Mouse (Mus musculus): Measurements from ENCODE around the gene Rnaseh1. TPM values are rescaled to one million over a fixed set of nuclear protein-coding genes. Genes with fewer than 3 reads are reported as not detected.
A peak's percentile ranks its signal among the peaks of the same experiment; 100 is the strongest.

Rnaseh1 gene
- total RNA-seq (2021): 10 to 100 TPM; 10.3 to 10.8 TPM
- long read RNA-seq, experiment 1, transcript Rnaseh1-201 (8 exons, 1,455 nt): major isoform, 14 of 18 reads
- long read RNA-seq, experiment 1, partial matches to known transcripts: 0 of 18 reads
- long read RNA-seq, experiment 1, other reads (novel, unspliced or antisense): 4 of 18 reads
- long read RNA-seq, experiment 2, transcript Rnaseh1-201 (8 exons, 1,455 nt): major isoform, 8 of 18 reads
- long read RNA-seq, experiment 2, partial matches to known transcripts: 2 of 18 reads
- long read RNA-seq, experiment 2, other reads (novel, unspliced or antisense): 8 of 18 reads

DNA sequence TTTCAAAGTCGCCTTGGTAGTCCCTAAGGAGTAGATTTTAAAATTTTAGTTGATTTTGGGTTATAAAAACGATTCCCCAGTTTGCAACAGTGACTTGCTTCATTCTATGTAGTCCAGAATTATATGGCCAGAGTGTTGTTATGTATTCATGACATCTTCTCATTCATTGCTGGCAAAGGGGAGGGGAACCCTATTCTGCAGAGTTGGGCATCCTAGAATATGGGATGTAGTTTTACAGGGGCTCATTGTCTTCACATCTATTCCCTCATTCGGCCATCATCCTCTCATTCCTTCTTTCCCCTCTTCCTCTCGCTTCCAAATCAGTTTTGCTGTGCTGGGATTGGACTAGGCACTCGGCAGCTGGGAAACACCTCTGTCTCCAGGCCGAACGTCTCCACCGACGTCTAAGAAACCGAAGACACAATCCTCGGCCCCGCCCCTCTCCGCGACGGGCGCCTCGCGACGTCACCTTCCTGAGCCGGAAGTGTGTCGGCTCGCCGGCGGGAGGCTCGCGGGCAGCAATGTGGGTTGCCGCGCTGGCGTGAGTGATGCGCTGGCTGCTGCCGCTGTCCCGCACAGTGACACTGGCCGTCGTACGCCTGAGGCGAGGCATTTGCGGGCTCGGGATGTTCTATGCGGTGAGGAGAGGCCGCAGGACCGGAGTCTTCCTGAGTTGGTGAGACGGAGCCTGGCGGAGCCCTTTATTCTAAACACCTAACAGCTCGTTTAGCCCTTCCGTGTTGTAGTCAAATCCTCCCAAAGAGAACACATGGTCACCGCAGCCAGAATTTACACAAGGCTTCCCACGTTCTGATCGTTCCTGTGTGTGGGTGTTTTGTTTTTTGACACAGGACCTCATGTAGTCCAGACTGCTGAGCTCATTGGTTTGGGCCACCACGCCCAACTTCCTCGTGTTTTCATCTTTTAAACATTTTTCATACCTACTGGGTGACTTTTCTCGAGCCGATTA, at the start of gene Rnaseh1:
TSS of gene Rnaseh1 (plus strand) at position 462 of the 970 bp plus-strand sequence.
- peak; percentile 76 to 91 for DNase-seq (ENCODE audit: low spot score in 2 of 2)

DNA sequence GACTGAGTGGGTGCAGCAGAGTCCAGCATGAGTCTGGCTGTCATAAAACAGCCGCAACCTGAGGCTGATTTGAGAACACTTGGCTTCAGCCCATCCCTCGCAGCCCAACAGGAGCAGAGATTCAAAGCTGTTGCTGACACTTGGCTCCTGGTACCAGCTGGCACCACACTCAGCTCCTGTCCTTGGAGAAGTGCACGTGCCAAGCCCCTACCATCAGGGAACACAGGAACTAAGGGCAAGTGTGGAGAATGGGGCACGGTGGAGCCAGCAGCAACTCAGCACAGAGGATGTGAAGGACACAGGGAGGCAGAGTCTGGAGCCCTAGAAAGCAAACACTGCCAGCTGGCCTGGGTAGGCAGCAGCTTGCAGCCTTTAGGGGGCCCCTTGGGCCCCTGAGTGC, 47.1 kb upstream of the Rnaseh1 start:
- peak in 1 of 2 experiments; percentile 17 for DNase-seq (ENCODE audit: low spot score in 2 of 2)

GRCm38 (mm10) chr12:28603494-28603893, 45.9 kb upstream of the Rnaseh1 start:
- no peak for DNase-seq (ENCODE audit: low spot score in 2 of 2)

DNA sequence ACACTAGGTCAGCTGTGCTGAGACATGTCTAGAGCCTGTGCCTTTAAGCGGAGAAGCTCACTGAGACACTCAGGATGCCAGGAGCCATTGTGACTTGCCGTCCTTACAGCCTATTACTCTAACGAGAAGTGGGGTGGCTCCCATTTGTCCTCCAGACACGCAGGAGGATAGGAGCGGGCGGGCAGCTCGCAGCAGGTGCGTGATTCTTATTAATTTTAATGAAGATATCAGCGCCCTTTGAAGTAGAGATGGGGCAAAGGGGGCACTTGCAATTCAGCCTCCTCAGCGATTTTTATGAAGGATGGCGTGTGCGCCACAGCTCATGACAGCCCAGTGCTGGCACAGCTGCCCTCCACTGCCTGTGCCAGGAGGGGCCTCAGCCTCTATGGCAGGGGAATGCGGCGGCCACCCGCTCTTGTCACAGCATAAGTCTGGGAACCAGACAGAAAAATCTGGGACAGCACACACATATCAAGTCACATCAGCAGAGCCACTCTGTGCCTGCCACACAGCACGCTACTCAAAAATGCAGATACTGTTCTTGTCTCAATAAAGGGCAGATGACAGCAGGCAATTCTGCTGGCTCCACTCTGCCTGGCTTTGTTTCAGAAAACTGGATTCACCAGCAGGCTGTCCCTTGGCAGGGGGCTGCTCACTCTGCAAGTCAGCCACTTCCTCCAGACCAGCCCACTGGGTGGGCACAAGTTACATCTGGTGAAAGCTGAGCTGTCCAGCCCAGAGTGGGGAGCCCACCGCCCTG, 41.7 kb upstream of the Rnaseh1 start:
- no peak for DNase-seq (ENCODE audit: low spot score in 2 of 2)

GRCm38 (mm10) chr12:28612391-28612790, 37.0 kb upstream of the Rnaseh1 start:
- DNase-seq (ENCODE audit: low spot score in 2 of 2): no peak

DNA sequence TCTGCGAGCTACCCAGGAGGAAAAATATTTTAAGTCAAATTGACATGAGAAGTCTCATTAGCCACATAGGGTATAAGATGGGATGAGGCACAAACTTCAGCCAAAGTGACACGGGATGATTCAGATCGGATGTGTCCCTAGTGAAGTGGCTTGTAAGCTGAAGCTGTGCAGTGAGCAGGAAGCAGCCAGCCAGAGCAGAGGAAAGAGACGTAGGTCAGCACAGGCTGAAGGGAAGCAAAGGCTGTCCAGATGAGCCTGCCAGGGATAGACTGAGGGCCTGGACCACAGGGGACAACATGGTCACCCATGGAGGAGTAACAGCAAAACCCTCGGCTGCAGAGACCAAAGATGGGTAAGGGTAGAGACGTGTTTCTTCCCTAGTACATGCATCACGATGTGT, 35.0 kb upstream of the Rnaseh1 start:
- no peak for DNase-seq (ENCODE audit: low spot score in 2 of 2)

DNA sequence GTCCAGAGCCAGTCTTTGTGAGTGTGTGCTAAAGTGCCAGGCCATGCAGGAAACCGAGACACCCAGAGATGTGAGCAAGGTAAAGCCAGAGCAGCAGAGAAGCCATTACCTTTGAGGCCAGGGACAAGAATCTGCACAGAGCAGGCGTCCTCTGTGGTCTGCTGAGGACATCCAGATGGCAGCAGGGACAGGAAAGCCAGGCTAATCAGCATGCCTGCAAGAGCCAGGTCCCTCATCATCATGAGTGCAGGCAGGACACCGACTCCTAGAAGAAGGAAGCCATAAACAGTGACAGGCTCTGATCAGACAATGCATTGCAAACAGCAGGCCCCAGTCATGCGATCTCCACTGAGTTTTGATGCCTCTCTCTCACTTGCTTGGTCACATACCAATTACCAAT, 32.1 kb upstream of the Rnaseh1 start:
- no peak for DNase-seq (ENCODE audit: low spot score in 2 of 2)

- no peak for DNase-seq (ENCODE audit: low spot score in 2 of 2)
Measured at GRCm38 (mm10) chr12:28621451-28622166, 27.8 kb upstream of the Rnaseh1 start.

DNA sequence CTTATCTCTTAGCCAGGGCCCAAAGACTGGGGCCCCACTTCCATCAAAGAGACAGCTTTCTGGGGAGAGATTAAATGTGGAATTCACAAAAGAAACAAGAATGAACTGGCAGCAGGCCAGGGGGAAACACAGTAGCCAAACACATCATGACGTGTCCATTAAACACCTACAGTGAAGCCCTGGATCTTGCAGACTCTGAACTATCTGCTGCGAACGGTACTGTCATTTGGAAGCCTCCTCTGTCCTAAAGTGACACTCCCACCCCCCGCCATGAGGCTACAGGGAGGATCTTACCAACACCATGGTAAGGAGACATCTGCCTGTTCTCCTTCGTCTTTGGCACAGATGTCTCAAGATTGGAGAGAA, 27.3 kb upstream of the Rnaseh1 start:
- no peak for DNase-seq (ENCODE audit: low spot score in 2 of 2)

GRCm38 (mm10) chr12:28622641-28623040, 26.8 kb upstream of the Rnaseh1 start:
- DNase-seq (ENCODE audit: low spot score in 2 of 2): no peak

DNA sequence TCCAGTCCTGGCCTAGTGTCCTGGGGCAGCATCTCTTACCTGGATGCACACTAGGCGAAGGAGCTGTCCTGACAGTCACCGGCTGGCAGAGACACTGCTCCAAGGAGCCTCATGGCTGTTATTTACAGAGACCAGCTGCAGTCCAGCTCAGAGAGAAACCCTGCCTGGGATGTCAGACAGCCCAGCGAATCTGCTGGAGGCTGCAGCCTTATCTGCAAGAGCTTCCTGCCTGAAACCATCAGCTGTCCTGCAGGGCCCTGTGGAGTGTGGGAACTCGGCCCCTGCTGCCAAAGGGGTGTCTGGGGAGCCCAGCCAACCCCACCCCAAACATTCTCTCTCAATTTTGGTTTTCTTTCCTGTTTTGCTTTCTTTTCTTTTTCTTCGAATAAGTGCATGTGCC, 26.2 kb upstream of the Rnaseh1 start, which contains the start of gene Colec11:
TSS of gene Colec11 (minus strand) at position 183 of the 400 bp plus-strand sequence.
- no peak for DNase-seq (ENCODE audit: low spot score in 2 of 2)

DNA sequence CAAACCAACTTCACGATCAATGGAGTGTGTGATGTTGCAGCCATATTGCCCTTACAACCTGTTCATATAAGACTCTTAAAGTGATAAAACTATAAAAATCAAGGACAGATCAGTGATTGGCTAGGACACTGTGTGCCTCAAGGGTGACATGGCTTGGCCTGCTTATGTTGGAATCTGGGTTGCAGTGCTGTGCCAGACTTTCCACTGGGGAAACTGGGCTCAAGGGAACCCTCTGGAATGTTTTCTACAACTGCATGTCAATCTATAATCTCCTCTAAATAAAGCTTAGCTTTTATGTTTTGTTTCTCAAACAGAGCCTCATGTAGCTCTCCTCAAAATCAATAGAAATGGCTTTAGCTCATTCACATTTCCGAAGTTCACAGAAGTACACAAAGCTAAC, 25.2 kb upstream of the Rnaseh1 start:
- no peak for DNase-seq (ENCODE audit: low spot score in 2 of 2)

GRCm38 (mm10) chr12:28625407-28625806, 24.0 kb upstream of the Rnaseh1 start:
- DNase-seq (ENCODE audit: low spot score in 2 of 2): no peak

DNA sequence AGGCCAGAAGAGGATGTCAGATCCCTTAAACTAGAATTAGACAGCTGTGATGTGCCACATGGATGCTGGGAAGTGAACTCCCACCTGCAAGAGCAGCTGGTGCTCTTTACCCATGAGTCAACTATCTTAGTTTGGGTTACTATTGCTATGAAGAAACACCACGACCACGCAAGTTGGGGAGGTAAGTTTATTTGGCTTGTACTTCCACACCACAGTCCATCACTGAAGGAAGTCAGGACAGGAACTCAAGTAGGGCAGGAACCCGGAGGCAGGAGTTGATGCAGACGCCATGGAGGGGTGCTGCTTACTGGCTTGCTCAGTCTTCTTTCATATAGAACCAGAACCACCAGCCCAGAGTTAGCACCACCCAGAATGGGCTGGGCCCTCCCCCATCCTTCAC, 22.3 kb upstream of the Rnaseh1 start:
- no peak for DNase-seq (ENCODE audit: low spot score in 2 of 2)

DNA sequence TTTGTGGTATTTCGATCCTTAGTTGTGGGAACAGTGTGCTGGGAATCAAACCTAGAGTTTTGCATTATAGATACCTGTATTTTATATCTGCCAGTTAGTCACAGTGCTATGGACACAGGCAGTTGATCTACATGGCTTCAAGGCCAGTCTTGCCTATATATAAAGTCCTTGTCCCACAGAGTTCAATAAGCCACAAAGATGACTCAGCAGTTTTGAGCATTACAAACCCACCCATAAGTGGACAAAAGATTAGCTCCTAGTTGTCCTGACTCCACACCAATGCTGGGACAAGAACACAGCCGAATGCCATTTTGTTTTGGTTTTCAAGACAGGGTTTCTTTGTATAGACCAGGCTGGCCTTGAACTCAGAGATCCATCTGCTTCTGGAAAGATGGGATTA, 21.0 kb upstream of the Rnaseh1 start:
- no peak for DNase-seq (ENCODE audit: low spot score in 2 of 2)

GRCm38 (mm10) chr12:28635058-28635534, 14.3 kb upstream of the Rnaseh1 start:
- no peak for DNase-seq (ENCODE audit: low spot score in 2 of 2)

DNA sequence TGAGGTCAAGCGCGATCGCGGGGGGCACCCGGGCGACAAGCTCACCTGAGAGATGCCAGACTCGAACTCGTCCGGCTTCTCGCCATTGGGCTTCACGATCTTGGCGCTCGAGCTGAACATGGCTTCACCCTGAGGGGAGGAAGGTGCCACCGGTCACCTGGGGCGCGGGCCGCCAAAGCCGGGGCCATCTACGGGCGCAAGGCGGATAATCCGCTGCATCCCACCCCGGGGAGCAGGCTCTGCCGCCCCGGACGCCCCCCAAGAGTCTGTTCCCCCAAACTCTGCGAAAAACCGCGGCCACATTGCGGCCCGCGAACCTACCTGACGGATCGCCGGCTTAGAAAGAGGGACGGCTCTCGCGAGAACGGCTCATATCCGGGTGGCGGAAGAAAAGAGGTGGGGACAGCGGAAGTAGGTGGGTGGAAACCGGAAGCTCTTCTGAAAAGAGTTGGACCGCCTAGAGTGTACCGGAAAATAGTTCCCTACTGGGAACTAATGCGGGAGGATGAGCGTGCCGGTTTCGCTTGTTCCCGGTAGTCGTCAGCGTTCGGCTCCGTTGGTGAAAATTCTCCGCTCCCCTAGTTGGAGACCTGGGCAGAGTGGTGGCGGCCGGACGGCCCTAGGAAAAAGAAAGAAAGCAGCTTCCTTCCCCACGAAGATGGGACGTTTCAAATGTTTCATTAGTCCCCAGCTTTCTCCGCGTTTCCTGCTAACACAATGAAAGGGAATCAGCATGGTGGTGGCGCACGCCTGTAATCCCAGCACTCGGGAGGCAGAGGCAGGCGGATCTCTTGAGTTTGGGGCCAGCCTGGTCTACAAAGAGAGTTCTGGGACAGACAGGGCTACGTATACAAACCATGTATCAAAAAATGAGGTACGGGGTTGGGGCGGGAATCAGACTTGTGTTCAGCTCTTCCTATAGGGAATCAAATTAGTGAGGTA, 13.6 kb upstream of the Rnaseh1 start, which contains the start of gene Rps7:
TSS of gene Rps7 (minus strand) at position 419 of the 942 bp plus-strand sequence.
- peak; percentile 77 to 90 for DNase-seq (ENCODE audit: low spot score in 2 of 2)

- DNase-seq (ENCODE audit: low spot score in 2 of 2): no peak
Measured at GRCm38 (mm10) chr12:28636543-28636942, 12.9 kb upstream of the Rnaseh1 start.

DNA sequence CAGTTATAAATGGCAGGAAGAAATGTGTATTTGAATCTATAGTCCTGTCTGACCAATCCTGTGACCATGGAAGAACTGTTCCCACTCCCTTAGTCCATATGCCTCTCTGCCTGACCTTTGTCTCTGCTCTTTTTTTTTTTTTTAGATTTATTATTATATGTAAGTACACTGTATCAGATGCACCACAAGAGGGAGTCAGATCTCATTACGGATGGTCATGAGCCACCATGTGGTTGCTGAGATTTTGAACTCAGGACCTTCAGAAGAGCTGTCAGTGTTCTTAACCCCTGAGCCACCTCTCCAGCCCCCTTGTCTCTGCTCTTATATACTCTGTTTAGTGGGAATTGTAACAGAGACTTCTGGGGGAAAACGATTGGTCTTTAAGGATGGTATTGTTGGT, 10.6 kb upstream of the Rnaseh1 start:
- DNase-seq (ENCODE audit: low spot score in 2 of 2): no peak

Data from gastrocnemius, postnatal 4 days (tissue).